Mouse (Mus musculus): ENCODE data around the gene Med23. TPM values are rescaled to one million over a fixed set of nuclear protein-coding genes. Genes with fewer than 3 reads are reported as not detected.

Med23 gene
- polyA plus RNA-seq, 1 experiment: 8.2 TPM

- H3K4me3 ChIP-seq (ENCODE audit: insufficient read depth, low read depth, low read length): no peak overlapping the region
- H3K27ac ChIP-seq (replicated peaks; ENCODE audit: low read depth, low read length): no peak overlapping the region
Observed at GRCm38 (mm10) chr10:24924296-24924695, 54.5 kb downstream of the Med23 start.

GRCm38 (mm10) chr10:24926380-24926779 lies 56.6 kb downstream of the Med23 start:
- no peak overlapping the region for H3K4me3 ChIP-seq (ENCODE audit: insufficient read depth, low read depth, low read length)
- H3K27ac ChIP-seq (replicated peaks; ENCODE audit: low read depth, low read length): no peak overlapping the region
- H3K4me1 ChIP-seq (ENCODE audit: control insufficient read depth, insufficient read depth, insufficient read length, low read length): peaks cover 14% of the 10 kb centered on the region; the same call in 1 of the 2 replicates

More at GRCm38 (mm10) chr10:24924296-24924695, 54.5 kb downstream of the Med23 start:
- peaks cover 10% of the 10 kb centered on the region; the same call in 1 of the 2 replicates for H3K4me1 ChIP-seq (ENCODE audit: control insufficient read depth, insufficient read depth, insufficient read length, low read length)

- Histone ChIP-seq H3K4me1 (ENCODE audit: control insufficient read depth, insufficient read depth, insufficient read length, low read length) (peaks cover 14% of the 10 kb centered on the region; the same call in 1 of the 2 replicates), H3K4me3 (ENCODE audit: insufficient read depth, low read depth, low read length) (peak within 1 kb of the TSS; percentile 37; the same call in 1 of the 2 replicates), H3K27ac (replicated peaks; ENCODE audit: low read depth, low read length) (no peak within 1 kb of the TSS; the same call in 1 of the 2 replicates)
Observed at GRCm38 (mm10) chr10:24926962-24927720, 57.4 kb downstream of the Med23 start, which contains the start of gene Arg1. Gene Arg1 (minus strand): TSS chr10:24927484.

DNA sequence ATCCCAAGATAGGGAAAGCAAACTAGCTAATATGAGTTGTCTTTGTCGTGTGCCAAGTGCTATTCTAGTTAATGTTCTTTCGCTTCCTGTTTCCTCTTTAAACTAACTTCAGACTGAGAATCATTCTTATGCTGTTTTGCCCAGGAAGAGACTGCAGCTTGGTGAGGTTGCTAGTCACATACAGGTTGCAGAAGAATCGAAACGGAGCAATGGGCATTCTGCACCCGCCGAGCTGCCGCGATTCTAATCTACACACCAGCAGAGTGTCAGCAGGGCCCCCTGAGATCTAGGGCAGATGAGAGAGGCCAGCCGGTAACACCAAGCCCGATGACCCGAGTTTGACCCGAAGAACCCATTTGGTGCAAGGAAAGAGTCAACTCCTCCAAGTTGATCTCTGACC lies 58.3 kb downstream of the Med23 start:
- peak overlapping the region; percentile 37; the same call in 1 of the 2 replicates for H3K4me3 ChIP-seq (ENCODE audit: insufficient read depth, low read depth, low read length)
- peaks cover 14% of the 10 kb centered on the region; the same call in 1 of the 2 replicates for H3K4me1 ChIP-seq (ENCODE audit: control insufficient read depth, insufficient read depth, insufficient read length, low read length)

DNA sequence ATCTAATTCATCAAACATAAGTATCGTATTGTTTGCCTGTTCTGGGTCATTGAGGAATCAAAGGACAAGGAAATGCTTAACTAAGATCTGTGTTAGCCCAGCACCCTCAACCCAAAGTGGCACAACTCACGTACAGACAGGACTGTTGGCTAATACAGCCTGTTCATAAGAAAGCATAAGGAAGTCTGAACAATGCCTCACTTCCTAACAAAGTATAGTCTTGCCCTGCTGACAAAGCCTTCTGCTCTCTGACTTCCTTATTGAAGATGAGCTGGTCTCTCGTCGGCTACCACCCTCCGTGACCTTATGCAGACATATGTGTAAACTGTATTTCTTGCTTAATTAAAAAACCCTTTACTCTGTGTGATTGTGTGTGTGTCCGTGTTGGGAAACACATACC lies 60.4 kb downstream of the Med23 start:
- peaks cover 14% of the 10 kb centered on the region; the same call in 1 of the 2 replicates for H3K4me1 ChIP-seq (ENCODE audit: control insufficient read depth, insufficient read depth, insufficient read length, low read length)
- H3K27ac ChIP-seq (replicated peaks; ENCODE audit: low read depth, low read length): no peak overlapping the region
- no peak overlapping the region for H3K4me3 ChIP-seq (ENCODE audit: insufficient read depth, low read depth, low read length)

More for the DNA sequence above, 58.3 kb downstream of the Med23 start:
- H3K27ac ChIP-seq (replicated peaks; ENCODE audit: low read depth, low read length): no peak overlapping the region; the same call in 1 of the 2 replicates

- H3K4me1 ChIP-seq (ENCODE audit: control insufficient read depth, insufficient read depth, insufficient read length, low read length): no peaks in the 10 kb centered on the region
- H3K27ac ChIP-seq (replicated peaks; ENCODE audit: low read depth, low read length): no peak overlapping the region
- H3K4me3 ChIP-seq (ENCODE audit: insufficient read depth, low read depth, low read length): no peak overlapping the region
Observed at GRCm38 (mm10) chr10:24947871-24948270, 78.1 kb downstream of the Med23 start.

GRCm38 (mm10) chr10:24948278-24948677 lies 78.5 kb downstream of the Med23 start:
- Histone ChIP-seq H3K27ac (replicated peaks; ENCODE audit: low read depth, low read length) (no peak overlapping the region), H3K4me1 (ENCODE audit: control insufficient read depth, insufficient read depth, insufficient read length, low read length) (no peaks in the 10 kb centered on the region), H3K4me3 (ENCODE audit: insufficient read depth, low read depth, low read length) (no peak overlapping the region)

- no peak overlapping the region; the same call in 1 of the 2 replicates for H3K27ac ChIP-seq (replicated peaks; ENCODE audit: low read depth, low read length)
Observed at GRCm38 (mm10) chr10:24950223-24950622, 80.4 kb downstream of the Med23 start.

DNA sequence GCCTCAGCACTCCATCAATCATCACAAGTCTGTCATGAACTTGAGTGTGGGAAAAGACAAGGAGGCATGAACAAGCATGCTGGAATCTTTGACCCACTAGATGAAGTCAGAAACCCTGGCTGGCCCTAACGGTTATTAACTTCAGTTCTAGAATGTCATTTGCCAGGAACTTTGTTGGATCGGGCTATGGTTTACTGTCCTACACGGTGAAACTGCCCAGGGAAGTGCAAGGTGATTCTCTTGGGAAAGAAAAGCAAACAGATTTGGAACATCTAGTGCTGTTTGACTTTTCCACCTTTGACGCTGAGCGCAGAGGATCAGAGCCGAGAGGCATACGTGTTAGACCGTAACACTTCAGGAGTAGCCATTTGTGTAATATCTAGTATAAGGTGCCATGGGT lies 81.8 kb downstream of the Med23 start:
- H3K4me3 ChIP-seq (ENCODE audit: insufficient read depth, low read depth, low read length): no peak overlapping the region
- H3K27ac ChIP-seq (replicated peaks; ENCODE audit: low read depth, low read length): no peak overlapping the region
- no peaks in the 10 kb centered on the region for H3K4me1 ChIP-seq (ENCODE audit: control insufficient read depth, insufficient read depth, insufficient read length, low read length)

More at GRCm38 (mm10) chr10:24950223-24950622, 80.4 kb downstream of the Med23 start:
- Histone ChIP-seq H3K4me1 (ENCODE audit: control insufficient read depth, insufficient read depth, insufficient read length, low read length) (no peaks in the 10 kb centered on the region), H3K4me3 (ENCODE audit: insufficient read depth, low read depth, low read length) (no peak overlapping the region)

DNA sequence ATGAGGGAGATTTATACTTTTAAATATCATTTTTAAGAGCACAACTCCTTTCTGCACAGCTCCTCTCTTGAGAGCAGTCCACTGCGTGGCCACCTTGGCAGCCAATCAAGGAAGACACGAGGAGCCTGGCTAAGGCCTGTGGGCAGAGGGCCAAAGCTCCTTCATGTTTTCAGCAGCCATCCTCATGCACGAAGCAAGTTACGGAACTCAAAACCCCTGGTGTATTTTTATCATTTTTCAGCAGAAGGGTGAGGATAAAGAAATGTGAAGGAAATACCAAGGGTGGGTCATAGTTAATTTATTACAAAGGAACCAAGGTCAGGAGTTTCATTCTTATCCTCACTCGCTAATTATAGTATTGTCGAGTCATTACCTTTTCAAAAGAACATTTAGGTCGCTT lies 82.8 kb downstream of the Med23 start:
- no peak overlapping the region for H3K27ac ChIP-seq (replicated peaks; ENCODE audit: low read depth, low read length)
- H3K4me1 ChIP-seq (ENCODE audit: control insufficient read depth, insufficient read depth, insufficient read length, low read length): no peaks in the 10 kb centered on the region
- H3K4me3 ChIP-seq (ENCODE audit: insufficient read depth, low read depth, low read length): no peak overlapping the region

- no peak overlapping the region for H3K27ac ChIP-seq (replicated peaks; ENCODE audit: low read depth, low read length)
- no peaks in the 10 kb centered on the region for H3K4me1 ChIP-seq (ENCODE audit: control insufficient read depth, insufficient read depth, insufficient read length, low read length)
- H3K4me3 ChIP-seq (ENCODE audit: insufficient read depth, low read depth, low read length): no peak overlapping the region
Observed at GRCm38 (mm10) chr10:24953876-24954275, 84.1 kb downstream of the Med23 start.

DNA sequence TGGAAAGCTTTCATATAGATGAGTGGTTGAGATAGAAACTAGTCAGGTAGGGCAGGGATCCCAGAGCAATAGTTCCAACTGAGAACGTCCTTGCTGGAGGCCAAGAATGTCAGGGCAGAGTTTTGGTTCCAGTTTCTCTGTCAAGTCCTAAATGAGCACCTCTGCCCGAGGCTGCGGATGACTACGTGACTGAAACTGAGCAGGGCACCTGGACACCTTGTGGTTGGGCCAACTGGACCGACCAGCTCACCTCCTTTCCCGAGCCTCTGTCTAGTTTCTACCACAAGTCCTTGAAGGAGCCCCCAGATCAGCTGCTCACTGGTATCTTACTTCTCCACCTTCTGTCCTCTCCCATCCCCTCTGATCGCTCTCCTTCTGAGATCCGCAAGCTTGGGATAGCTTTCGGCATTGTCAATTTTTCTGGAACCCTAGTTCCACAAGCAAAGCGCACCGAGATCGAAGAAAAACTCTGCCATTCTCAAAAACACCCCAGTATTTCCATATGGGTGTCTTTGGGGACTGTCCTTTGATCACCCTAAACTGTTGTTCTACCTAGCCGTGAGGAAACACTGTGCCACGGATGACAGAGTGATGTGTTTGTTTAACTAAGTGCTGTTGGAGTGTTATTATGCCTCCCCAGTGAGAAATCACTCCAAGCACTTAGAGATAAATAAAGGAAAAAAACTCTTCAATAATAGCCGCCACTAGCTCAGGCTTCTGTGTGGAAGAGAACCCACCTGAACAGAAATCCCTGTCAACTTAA lies 88.7 kb downstream of the Med23 start:
- Histone ChIP-seq H3K4me1 (ENCODE audit: control insufficient read depth, insufficient read depth, insufficient read length, low read length) (no peaks in the 10 kb centered on the region), H3K4me3 (ENCODE audit: insufficient read depth, low read depth, low read length) (no peak overlapping the region), H3K27ac (replicated peaks; ENCODE audit: low read depth, low read length) (no peak overlapping the region)

GRCm38 (mm10) chr10:24959043-24959916 lies 89.5 kb downstream of the Med23 start:
- no peak overlapping the region for H3K27ac ChIP-seq (replicated peaks; ENCODE audit: low read depth, low read length)
- no peaks in the 10 kb centered on the region for H3K4me1 ChIP-seq (ENCODE audit: control insufficient read depth, insufficient read depth, insufficient read length, low read length)
- H3K4me3 ChIP-seq (ENCODE audit: insufficient read depth, low read depth, low read length): no peak overlapping the region

DNA sequence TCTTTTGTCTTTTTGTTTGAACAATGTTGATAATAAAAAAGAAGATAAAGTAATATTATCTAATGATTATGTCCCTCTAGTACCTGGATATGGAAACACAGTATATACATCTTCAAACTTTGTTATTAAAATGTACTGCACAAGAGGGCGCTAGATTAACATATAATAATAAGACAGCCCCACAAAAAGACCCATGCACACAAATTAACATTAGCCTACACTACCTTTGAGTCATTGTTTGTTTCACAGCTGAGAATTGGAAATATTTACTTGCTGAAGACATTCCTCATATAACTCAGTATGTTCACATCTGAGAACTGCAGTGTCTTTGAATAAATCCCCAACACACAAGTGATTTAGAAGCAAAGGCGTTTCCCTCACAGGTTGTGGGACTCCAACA lies 91.3 kb downstream of the Med23 start:
- Histone ChIP-seq H3K4me1 (ENCODE audit: control insufficient read depth, insufficient read depth, insufficient read length, low read length) (no peaks in the 10 kb centered on the region), H3K4me3 (ENCODE audit: insufficient read depth, low read depth, low read length) (no peak overlapping the region), H3K27ac (replicated peaks; ENCODE audit: low read depth, low read length) (no peak overlapping the region)
